Mouse (Mus musculus): ENCODE data around the gene Casq1.
"Not testable (repeated sequence)": the region's sequence is repeated elsewhere in the genome, so short reads cannot be mapped to it uniquely, and the experiment has no call there.

Gene Casq1

DNA sequence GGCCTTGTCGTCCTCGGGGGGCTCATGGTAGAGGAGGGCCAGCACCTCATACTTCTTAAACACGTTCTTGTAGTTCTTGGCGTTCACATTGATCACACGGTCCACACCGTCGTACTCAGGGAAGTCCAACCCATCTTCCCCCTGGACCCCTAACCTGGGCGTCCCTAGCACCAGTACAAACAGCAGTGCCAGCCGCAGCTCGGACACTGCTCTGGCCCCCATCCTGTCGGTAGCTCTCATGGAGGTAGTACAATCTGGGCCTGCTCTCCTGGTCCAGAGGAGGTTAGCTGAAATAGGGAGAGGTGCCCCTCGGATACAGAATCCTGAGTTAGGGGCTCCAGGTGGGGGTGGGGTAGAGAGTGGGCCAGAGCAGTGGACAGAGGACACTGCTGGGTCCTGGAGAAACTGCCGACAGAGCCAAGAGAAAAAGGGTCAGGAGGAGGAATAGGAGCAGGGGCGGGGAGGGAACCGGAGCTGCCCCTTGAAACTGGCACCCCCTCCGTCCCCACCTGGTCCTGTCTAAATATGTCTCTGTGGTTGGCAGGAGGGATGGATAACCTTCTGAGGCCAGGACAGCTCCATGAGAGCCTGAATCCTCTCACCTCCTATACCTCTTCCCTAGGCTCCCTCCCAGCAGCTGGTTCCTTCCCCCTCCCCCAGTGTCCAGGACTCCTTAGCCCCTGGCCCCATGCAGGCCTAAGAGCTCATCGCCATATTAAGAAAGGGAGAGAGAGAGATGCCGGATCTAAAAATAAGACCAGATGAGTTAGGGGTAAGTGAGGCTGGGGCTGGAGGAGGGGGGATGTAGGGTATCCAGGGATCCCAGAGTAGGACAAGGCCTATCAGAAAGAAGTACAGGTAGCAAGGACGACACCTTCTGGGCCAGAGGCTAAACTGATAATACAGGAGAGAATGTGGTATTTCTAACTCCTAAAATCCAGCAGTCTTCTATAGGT lies at the start of gene Casq1:
TSS of gene Casq1 (minus strand) at position 418 of the 956 bp plus-strand sequence.
- DNase-seq (ENCODE audit: low read depth, low spot score): no peak

DNA sequence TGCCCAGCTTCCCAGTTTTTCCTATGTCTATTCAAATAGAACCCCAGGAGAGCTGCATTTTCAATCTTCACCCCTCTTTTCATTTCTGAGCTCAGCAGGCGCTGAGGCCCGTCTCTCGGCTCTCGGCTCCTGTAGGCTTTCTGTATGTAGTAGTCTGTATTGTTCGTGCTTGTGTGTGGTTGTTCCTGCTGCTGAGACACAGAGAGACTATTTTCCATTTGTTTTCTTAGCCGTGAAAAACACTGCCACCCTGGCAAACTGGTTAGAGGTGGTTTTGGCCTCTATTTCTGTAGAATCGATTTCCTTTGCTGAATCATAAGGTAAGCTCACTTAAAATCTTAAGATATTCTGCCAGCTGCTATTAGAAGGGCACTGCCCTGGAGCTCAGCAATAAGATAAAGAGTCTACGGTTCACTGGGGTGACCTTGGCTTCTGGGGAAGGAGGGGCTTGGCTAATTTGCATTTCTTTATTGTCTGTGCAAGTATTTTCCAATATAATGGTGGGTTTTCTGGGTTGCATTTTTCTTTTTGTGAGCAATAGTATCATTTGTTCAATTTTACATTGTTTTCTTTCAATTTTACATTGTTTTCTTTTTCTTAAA lies 41.9 kb upstream of the Casq1 start, which contains the start of gene Igsf8:
TSS of gene Igsf8 (plus strand) at position 165 of the 602 bp plus-strand sequence.
- no peak for DNase-seq (ENCODE audit: low read depth, low spot score)

DNA sequence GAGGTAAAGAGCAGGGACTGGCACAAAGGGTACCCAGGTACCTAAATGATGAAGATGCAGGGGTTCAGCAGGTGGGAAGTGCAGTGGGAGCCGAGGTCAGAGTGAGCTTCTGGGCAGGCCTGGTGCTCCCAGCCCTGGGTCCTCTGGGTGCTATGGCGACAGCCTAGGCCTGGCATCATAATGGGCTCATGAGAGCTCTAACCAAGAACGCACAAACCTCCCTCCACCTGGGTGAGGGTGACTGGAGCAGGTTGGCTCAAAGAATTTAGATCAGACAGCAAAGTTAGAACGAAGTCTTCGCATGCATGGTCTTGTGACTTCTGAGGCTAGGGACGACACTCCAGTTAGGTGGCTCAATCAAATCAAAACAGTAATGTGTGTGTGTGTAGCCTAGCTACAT lies 38.6 kb upstream of the Casq1 start, which contains the start of gene Atp1a4:
TSS of gene Atp1a4 (minus strand) at position 101 of the 400 bp plus-strand sequence.
- DNase-seq (ENCODE audit: low read depth, low spot score): no peak

DNA sequence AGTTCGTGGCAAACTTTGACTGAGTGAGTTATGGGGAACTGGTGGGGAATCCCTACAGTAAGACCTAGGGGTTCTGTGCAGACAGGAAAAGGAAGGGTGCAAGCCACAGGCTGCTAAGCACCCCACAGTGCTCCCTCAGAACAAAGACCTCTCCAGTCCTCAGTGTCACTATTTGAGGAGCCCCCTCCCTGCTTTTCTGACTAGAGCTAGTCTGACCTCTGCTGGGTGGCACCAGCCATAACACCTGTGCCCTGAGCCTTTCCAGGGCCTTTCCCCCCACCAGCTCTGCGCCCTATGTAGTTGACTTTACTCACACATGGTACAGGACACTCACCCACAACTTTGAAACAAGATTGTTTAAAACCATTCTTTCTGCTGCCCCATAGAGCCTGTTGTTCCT lies 28.0 kb upstream of the Casq1 start:
- no peak for DNase-seq (ENCODE audit: low read depth, low spot score)

DNA sequence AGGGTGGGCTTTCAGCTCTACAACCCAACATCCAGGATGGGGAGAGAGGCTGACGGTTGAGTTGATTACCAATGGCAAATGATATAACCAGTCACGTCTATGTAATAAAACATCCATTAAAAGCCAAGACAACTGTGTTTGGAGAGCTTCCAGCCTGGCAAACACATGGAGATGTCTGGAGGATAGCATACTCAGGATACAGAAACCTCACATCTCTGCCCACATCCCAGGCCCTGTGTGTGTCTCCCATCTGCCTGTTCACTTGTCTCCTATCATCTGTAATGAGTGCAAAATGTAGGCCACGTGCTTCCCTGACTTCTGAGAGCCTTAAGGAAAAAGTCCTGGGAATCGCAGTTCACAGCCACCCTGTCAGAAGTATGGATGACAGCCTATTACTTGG lies 27.5 kb upstream of the Casq1 start:
- DNase-seq (ENCODE audit: low read depth, low spot score): no peak

DNA sequence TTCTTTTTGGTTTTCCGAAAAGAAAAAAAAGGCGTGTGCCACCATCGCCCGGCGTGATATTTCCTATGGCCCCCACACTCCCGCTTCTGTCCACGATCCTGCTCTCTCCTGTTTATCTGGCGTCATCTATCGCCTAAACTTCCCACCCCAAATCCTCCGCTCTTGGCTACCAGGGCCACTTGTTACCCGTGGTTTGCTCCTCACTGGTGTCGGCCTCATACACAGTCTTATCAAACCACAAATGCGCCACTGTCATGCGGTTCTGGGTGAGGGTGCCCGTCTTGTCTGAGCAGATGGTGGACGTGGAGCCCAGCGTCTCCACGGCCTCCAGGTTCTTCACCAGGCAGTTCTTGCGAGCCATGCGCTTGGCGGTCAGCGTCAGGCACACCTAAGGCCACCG lies 25.0 kb upstream of the Casq1 start:
- DNase-seq (ENCODE audit: low read depth, low spot score): not testable (repeated sequence)

DNA sequence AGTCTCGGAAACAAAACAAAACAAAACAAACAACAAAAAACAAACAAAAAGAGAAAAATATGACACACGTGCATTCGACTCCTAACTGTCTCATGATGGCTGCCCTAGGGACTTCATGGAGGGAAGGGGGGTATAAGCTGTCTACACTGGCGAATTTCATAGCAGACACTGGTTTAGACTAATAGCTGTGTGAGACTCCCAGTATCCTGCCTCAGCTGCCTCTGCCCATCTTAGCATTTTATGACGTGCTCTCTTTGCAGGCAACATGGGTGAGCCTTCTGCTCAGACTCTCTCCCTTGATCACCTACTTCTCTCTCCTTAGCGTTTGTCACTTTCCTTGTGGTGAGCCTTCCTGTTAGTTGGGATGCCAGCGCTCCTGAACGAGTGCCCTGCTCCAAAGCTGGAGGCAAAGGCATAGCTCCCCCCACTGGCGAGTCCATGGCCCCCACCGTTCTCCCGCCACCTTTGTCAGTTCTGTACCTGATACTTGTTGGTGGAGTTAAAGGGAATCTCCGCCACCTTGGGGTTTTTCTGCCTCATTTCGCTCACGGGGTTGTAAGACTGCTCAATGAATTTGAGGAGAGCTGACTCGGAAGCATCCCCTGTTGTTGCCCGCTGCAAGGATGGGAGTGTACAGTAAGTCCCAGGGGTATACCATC lies 24.0 kb upstream of the Casq1 start:
- DNase-seq (ENCODE audit: low read depth, low spot score): no peak

DNA sequence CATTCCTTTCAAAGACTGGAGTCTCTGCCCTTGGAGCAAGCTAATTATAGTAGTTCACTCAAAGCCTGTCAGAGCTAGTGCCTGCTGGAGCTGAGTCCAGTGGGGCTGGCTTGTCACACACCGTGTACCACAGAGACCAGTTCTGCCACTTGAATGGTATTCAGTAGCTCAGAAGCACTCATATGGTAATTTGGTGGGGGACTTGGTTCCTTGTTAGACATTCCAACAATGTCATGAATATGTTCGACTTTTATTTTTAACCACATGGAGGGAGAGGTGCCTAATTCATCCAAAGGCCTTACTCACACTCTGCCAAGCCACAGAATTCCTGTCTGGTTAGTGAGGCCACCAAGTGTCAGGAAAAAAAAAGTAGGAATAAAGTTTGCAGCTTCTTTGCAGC lies 22.7 kb upstream of the Casq1 start:
- no peak for DNase-seq (ENCODE audit: low read depth, low spot score)

DNA sequence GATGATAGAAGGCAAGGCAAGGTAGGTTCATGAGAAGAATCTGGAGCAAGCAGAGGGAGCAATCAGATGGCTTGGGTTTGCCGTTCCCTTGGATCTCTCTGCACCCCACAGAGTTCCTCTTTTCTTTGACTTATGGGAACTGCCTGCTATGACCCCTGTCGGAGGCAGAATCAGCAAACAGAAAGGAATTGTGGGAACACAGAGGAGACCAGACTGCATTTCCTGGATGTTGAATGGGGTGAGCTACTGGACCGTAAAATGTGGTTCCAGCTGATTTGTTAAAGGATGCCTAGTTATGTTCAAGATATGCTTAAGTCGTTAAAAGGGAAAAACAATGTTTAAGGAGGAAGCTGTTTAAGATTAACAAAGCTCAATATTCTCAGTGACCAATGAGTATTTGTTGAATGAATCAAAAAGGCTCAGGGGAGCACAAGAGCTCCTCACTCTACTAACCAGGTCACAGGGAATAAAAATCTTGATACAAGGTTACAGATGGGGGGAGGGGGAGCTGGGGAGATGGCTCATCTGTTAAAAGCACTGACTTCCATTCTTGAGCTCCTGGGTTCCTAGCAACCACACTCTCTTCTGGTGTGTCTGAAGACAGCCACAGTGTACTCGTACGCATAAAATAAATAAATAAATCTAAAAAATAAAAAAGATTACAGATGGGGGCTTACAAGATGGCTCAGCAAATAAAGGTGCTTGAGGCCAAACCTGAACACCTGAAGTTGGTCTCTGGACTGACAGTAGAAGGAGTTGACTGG lies 21.5 kb upstream of the Casq1 start:
- DNase-seq (ENCODE audit: low read depth, low spot score): no peak

DNA sequence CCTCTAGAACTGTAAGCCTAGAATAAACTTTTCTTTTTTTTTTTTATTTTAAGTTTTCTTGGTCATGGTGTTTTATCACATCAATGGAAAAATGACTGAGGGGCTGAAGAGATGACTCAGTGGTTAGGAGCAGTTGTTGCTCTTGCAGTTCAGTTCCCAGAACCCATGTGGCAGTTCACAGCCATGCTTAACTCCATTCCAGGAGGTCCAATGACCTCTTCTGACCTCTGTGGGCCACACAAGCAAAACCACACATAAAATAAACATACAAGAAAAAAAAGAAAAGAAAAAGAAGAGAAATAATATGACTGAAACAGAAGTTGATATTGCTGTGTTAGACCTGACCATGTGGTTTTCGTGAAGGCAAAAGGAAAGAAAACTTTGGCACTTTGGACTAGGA lies 9.5 kb upstream of the Casq1 start:
- no peak for DNase-seq (ENCODE audit: low read depth, low spot score)

DNA sequence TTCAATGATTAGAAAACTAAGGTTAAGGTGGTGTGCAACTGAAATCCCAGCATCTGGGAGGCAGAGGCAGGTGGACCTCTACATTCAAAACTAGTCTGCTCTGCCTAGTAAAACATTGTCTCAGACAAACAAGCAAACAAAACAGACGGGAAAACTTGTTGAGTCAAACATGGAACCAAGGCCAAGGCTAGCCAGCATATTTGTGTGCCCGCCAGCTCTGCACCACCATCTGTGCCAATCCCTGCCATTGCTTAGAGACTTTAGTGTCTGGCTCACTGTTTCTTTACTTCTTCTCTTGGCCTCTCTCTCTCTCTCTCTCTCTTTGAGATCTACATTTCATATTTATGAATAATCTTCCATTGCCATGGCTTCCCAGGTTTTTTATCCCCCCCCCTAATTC lies 8.5 kb upstream of the Casq1 start:
- DNase-seq (ENCODE audit: low read depth, low spot score): no peak

DNA sequence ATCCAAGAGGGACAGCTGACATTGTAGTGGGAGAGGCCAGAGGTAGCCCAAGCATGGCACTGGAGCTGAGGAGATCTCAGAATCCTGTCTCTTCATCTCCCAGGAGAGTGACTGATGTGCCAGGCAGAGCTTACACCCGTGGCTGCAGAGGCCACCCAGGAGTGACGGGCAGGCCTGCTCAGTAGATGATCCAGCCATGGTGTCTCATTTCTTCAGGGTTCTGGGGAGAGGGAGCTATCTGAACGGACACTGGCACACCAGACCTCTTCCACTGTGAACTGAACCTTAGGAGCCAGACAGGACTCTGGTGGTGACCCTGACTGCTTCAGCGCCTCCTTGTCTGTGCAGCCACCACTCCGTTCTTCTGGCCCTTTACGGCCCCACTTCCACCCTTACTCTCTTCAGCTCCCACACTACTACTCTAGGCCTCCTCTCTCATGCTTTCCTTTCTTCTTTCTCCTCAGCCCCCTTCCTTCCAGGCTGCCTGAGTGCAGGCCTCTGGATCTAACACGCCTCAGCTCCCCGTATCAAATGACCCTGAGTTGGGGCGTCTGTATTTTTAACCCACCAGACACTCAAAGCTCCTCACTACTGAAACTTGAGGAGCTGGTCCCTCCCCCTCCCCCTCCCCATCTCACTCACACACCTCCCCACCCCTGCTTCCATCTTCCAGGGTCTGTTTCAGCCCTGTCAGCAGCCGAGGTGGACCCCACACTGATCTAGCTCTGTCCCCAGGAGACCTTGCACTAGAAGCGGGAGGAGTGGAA lies 1.8 kb upstream of the Casq1 start:
- DNase-seq (ENCODE audit: low read depth, low spot score): no peak

DNA sequence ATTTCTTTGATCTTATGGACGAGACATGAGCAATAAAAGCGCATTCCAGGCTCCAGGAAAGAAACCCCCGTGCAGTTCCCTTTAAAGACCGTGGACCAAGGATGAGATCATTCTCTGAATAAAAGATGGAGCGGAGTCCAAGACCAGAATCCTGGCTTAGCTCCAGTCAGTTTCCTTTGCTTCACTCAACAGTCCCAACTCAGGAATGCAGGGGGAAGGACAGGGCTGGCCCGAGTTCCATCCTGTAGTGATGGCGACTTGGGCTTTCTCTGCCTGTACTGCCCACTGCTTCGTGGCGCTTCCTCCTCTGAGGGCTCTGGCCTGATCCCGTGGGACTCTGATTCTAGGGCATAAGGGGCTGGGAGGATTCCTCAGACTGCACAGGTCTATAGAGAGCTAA lies 746 bp upstream of the Casq1 start:
- DNase-seq (ENCODE audit: low read depth, low spot score): no peak

DNA sequence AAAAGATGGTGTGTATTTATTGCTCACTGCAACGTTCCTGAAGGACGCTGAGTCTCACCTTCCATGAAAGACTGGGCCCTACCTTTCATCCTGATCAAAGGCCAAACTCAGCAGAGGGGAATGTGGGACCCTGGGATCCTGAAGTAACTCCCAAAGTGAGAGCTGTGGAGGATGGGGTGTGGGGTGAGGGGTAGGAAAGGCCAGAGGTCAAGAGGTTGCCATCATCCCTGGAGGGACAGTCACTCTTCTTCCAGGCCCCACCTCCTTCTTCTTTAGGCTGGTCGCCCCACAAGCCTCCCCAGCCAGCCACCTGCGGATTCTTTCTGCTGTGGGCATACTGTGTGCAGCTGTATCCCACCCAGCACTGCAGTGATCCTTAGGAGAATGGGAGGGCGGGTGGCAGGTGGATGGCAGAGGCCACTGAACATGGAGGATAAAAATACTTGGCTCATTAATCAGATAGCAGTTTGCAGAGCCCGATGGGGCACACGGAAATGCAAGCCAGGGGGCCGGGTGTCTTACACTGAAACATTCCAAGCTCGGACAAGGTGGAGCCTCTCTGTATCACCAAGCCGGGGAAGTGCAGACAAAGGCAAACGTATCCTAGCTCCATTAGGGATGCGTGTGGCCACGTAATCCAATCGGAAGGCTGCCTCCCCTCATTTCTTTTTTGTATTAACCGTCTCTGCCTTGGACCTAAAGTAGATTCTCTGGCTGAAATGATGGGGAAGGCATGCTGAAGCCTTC lies 1.3 kb downstream of the Casq1 start:
- no peak for DNase-seq (ENCODE audit: low read depth, low spot score)

DNA sequence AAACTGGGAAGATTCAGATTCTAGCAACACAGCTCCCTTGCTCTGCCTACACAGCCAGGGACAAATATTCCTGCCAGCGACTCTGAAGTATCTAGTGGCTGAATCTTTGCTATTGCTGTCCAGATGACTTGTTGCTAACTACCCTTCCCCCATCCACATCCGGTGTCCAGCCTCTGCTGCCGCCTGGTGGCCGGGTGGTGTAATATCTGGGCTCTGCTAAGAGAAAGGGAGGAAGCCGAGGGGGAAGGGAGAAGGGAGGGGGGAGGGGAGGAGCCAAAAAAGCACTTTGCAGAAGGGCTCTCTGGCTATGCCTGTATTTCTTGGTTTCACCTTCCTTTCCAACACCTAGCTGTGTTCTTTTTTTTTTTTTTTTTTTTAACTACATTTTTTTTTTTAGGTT lies 2.5 kb downstream of the Casq1 start:
- DNase-seq (ENCODE audit: low read depth, low spot score): peak; percentile 47

DNA sequence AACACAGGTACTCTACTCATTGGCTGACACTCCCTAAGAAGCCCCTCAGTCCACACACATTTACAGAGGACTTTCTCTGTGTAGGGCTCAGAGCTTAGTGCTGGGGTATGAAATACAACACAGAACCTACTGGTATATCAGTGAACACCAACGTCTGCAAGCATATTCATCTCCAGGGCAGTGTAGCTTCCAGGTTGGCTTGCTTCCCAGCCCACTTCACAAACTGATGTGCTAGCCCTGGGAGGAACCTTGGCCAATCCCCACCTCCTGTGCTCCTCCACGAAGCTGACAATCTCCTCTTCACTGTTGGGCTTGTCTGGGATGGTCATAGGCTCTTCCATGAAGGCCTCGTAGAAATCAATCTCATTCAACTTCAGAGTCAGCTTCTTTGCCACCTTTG lies 4.9 kb downstream of the Casq1 start:
- no peak for DNase-seq (ENCODE audit: low read depth, low spot score)

DNA sequence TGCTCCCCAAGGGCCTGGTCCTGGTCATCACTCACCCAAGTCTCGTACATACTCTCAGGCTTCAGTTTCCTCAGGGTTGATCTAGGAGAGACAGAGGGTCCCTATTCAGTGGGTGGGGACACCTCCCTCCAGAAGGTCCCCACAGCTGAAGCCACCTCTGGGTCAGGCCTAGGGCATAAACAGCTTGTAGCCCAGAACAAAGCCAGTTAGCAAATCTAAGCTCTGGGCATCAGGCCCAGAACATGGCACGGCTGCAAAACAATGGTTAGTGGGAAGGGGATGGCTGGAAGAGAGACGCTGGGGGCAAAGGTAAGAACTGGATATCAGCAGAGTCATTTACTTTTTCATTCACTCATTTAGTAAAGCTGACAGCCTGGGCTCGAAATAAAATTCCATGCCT lies 5.9 kb downstream of the Casq1 start:
- DNase-seq (ENCODE audit: low read depth, low spot score): no peak

DNA sequence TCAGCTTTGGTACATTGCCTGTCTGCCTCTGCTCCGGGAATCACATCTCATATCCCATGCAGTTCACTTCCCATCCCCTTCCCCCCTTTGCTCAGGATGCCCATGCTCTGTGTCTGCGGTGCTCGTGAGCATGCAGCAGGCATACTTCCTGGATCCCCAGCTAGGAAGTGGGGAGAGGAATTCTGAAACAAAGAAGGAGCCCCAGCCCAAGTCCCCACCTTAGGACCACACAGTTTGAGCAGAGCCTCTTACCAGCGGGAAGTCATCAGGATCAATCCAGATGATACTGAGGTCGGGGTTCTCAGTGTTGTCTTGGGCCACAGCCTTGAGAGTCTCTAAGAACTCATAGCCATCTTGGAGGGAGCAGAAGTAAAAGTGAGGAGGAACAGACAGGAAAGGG lies 6.9 kb downstream of the Casq1 start:
- no peak for DNase-seq (ENCODE audit: low read depth, low spot score)

DNA sequence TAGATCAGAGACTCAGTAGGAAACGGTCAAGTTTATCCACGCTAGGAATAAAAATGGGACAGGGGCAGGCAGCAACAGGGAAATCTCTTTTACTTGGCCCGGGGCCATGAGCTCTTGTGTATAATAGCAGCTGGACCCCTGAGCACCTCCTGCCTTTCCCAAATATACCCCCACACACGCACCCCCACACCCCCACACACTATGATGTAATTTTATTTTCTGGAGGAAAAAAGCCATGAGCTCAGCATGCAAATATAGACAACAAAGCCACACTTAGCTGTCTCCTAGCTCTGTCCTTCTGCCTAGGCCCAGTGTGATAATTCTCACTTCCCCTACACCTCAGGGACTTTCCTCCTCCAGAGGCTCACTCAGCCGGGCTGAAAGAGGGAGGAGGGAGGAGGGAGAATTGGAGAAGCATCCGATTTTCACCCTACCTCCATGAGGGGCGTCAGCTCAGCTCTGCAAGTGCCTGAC lies 12.5 kb downstream of the Casq1 start:
- no peak for DNase-seq (ENCODE audit: low read depth, low spot score)

Measured in c-Kit-negative CD71-positive TER-119-positive erythroid progenitor cells, embryonic 14.5 days (primary cell).